Mouse (Mus musculus): ENCODE data around the gene Armc9. TPM values are rescaled to one million over a fixed set of nuclear protein-coding genes. Genes with fewer than 3 reads are reported as not detected.
A peak's percentile ranks its signal among the peaks of the same experiment; 100 is the strongest.

Gene Armc9
- polyA plus RNA-seq, 1 experiment from 2014 or later: 19.1 TPM

DNA sequence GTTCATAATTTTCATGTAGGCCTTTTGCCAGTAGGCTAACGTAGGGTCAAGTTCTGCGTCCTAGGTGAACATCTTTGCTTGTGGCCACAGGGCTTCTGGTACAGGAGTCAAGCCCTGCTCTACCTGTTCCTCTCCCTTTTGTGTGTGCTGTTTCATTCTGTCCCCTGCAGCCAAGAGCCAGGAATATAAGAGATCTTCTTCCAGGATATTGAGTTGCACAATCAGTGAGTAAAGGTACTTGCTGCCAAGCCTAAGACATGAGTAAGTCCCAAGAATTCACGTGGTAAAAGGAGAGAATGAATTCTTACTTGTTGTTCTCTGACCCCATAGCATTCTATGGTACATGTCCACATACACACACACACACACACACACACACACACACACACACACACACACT is 138.5 kb downstream of the Armc9 start:
- no peaks in the 10 kb centered on the region for H3K4me1 ChIP-seq (ENCODE audit: control insufficient read depth, insufficient read depth, low read length)
- no peaks in the 10 kb centered on the region for H3K36me3 ChIP-seq (ENCODE audit: control insufficient read depth, insufficient read depth, low read length)
- H3K9ac ChIP-seq (ENCODE audit: low read length): no peak overlapping the region
- 84% methylated on average over 3 of the region's 3 CpGs for WGBS
- no peak; the same call in 1 of the 2 replicates for ATAC-seq (ENCODE audit: insufficient read depth, low FRiP score)
- H3K27ac ChIP-seq (ENCODE audit: low read length): no peak overlapping the region
- H3K4me2 ChIP-seq (ENCODE audit: low read depth, low read length): no peak overlapping the region
- H3K4me3 ChIP-seq (replicated peaks; ENCODE audit: low read length): no peak overlapping the region
- H3K27me3 ChIP-seq (ENCODE audit: control insufficient read depth, insufficient read depth, low read length): no peaks in the 10 kb centered on the region
- no peaks in the 10 kb centered on the region for H3K9me3 ChIP-seq (replicated peaks; ENCODE audit: control insufficient read depth, low read length)

DNA sequence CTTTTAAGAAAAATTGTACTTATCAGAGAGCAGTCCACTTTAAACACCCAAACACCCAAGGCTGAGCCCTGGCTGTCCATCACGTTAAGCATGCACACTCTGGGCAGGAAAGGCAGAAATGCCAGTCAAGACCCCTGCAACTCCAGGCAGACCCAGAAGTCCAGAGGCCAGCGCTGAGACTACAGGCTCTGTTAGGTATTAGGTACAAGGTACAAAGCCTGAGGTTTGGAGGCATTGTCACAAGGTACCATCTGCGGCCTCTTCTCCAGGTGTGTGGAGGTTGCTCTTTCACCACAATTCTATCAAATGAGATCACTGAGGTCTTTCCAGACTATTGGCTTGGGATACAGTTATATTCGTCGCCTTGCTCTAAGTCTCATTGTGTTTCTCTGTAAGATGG is 139.3 kb downstream of the Armc9 start:
- no peak overlapping the region for H3K4me2 ChIP-seq (ENCODE audit: low read depth, low read length)
- ATAC-seq (ENCODE audit: insufficient read depth, low FRiP score): no peak
- no peaks in the 10 kb centered on the region for H3K9me3 ChIP-seq (replicated peaks; ENCODE audit: control insufficient read depth, low read length)
- no peaks in the 10 kb centered on the region for H3K36me3 ChIP-seq (ENCODE audit: control insufficient read depth, insufficient read depth, low read length)
- WGBS: 87% methylated on average over 5 of the region's 5 CpGs
- H3K9ac ChIP-seq (ENCODE audit: low read length): no peak overlapping the region
- H3K4me1 ChIP-seq (ENCODE audit: control insufficient read depth, insufficient read depth, low read length): no peaks in the 10 kb centered on the region
- H3K27me3 ChIP-seq (ENCODE audit: control insufficient read depth, insufficient read depth, low read length): no peaks in the 10 kb centered on the region
- no peak overlapping the region for H3K4me3 ChIP-seq (replicated peaks; ENCODE audit: low read length)
- no peak overlapping the region for H3K27ac ChIP-seq (ENCODE audit: low read length)

DNA sequence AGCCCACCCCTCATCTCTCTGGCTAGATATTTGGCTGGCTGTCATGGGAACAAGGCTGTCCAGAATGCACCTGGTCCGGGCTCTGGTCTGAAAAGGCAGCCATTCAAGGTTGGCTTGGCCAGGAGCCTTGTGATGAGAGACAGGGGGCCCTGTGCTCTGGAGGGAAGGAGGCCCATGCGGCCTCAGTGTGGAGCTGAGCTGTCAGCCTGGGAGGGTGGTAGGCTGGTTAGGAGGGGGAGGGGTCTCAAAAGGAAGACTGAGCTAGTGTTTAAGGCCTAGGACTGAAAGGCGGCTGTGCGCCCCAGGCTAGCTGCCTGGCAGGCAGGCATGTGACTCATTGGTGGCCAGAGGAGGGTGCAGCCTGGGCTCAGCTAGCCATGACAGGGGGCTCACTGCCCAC is 139.9 kb downstream of the Armc9 start:
- Histone ChIP-seq H3K9me3 (replicated peaks; ENCODE audit: control insufficient read depth, low read length) (no peaks in the 10 kb centered on the region), H3K4me1 (ENCODE audit: control insufficient read depth, insufficient read depth, low read length) (no peaks in the 10 kb centered on the region), H3K27ac (ENCODE audit: low read length) (no peak overlapping the region), H3K4me3 (replicated peaks; ENCODE audit: low read length) (no peak overlapping the region), H3K27me3 (ENCODE audit: control insufficient read depth, insufficient read depth, low read length) (no peaks in the 10 kb centered on the region), H3K36me3 (ENCODE audit: control insufficient read depth, insufficient read depth, low read length) (no peaks in the 10 kb centered on the region), H3K9ac (ENCODE audit: low read length) (no peak overlapping the region), H3K4me2 (ENCODE audit: low read depth, low read length) (no peak overlapping the region)
- ATAC-seq (ENCODE audit: insufficient read depth, low FRiP score): peak; percentile 12; the same call in 1 of the 2 replicates
- 45% methylated on average over 4 of the region's 4 CpGs for WGBS

DNA sequence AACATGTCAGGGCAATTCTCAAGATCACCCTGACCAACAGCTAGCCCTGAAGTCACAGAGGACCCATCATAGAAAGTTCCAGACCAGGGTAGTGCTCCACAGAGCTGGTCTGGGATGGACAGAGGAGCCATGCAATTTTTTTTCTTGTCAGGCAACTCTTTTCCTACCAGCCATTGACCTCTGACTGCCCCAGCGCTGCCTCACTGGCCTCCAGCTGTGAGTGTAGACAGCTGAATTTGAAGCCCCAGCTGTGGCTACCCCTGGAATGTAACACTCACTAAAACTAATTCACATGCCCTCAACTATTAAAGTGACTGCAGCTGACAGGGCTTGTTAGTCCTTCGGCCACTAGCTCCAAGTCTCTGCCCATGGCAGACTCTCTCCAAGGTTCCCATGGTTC is 145.5 kb downstream of the Armc9 start:
- peaks cover 10% of the 10 kb centered on the region for H3K4me1 ChIP-seq (ENCODE audit: control insufficient read depth, insufficient read depth, low read length)
- no peak overlapping the region for H3K4me2 ChIP-seq (ENCODE audit: low read depth, low read length)
- H3K9ac ChIP-seq (ENCODE audit: low read length): no peak overlapping the region
- 68% methylated on average over 2 of the region's 2 CpGs for WGBS
- no peak overlapping the region for H3K4me3 ChIP-seq (replicated peaks; ENCODE audit: low read length)
- 0 out of 2 replicates have a peak, but pooled peaks cover 6% of the 10 kb centered on the region for H3K27me3 ChIP-seq (ENCODE audit: control insufficient read depth, insufficient read depth, low read length)
- no peaks in the 10 kb centered on the region for H3K9me3 ChIP-seq (replicated peaks; ENCODE audit: control insufficient read depth, low read length)
- no peaks in the 10 kb centered on the region for H3K36me3 ChIP-seq (ENCODE audit: control insufficient read depth, insufficient read depth, low read length)
- ATAC-seq (ENCODE audit: insufficient read depth, low FRiP score): no peak
- H3K27ac ChIP-seq (ENCODE audit: low read length): no peak overlapping the region

DNA sequence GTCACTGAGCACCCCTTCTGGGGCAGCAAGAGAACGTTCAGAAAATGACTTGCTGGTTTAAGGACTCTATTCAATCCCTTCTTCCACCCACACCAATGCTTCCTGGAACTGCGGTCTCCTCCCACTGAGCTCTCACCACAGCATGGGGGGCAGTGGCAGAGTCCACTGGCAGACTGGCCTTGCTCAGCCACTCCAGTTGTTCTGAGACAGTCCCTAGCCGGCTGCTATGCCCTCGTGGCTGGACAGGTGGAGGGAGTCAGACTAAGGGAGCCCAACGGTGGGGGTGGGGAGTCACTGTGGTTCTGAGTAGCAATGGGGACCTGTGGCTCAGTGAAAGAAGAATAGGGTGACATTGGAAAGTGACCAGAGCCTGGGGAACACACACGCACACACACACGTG is 146.2 kb downstream of the Armc9 start:
- no peak overlapping the region for H3K4me3 ChIP-seq (replicated peaks; ENCODE audit: low read length)
- peaks cover 10% of the 10 kb centered on the region for H3K4me1 ChIP-seq (ENCODE audit: control insufficient read depth, insufficient read depth, low read length)
- H3K27me3 ChIP-seq (ENCODE audit: control insufficient read depth, insufficient read depth, low read length): 0 out of 2 replicates have a peak, but pooled peaks cover 6% of the 10 kb centered on the region
- H3K9me3 ChIP-seq (replicated peaks; ENCODE audit: control insufficient read depth, low read length): no peaks in the 10 kb centered on the region
- H3K27ac ChIP-seq (ENCODE audit: low read length): no peak overlapping the region
- no peak overlapping the region for H3K9ac ChIP-seq (ENCODE audit: low read length)
- H3K4me2 ChIP-seq (ENCODE audit: low read depth, low read length): no peak overlapping the region
- ATAC-seq (ENCODE audit: insufficient read depth, low FRiP score): no peak
- no peaks in the 10 kb centered on the region for H3K36me3 ChIP-seq (ENCODE audit: control insufficient read depth, insufficient read depth, low read length)
- WGBS: 53% methylated on average over 7 of the region's 7 CpGs

DNA sequence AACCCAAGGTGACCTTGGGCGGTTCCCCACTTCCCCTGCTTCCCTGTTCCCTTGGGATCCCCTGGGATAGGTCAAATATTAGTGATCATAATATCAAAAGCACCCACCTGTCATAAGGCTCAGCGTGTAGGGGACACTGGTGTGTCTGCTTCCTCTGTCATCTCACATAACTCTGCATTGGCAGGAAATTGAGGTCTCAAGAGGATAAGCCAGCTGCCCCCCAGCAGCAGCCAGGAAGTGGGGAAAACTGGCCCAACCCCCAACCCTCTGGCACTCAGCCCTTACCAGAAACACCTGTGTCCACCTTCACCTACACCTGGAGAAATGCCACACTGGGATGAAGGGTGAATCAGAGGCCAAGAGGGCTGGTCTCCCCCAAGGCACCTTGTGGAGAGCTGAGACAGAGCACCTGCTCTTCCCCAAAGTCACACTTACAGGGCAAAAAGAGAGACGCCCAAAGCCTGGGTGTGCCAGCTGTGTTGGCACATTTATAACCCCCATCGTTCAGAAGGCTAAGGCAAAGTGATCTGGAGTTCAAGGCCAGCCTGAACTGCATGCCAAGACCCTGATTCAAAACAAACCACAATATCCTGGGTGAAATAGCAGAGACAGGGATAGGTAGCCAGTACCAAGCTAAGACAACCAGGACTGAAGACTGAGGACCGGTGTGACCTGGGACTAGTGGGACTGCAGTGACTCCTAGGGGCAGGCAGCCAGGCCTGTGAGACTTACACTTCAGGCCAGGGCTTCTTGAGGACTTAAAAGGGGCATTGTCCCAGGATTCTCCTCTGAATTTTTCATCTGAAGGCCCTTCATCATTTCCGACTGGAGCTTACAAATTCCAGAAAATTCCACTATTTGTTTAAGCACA is 146.9 kb downstream of the Armc9 start:
- no peak overlapping the region for H3K4me2 ChIP-seq (ENCODE audit: low read depth, low read length)
- no peaks in the 10 kb centered on the region for H3K9me3 ChIP-seq (replicated peaks; ENCODE audit: control insufficient read depth, low read length)
- no peak overlapping the region for H3K9ac ChIP-seq (ENCODE audit: low read length)
- 51% methylated on average over 6 of the region's 6 CpGs for WGBS
- no peak for ATAC-seq (ENCODE audit: insufficient read depth, low FRiP score)
- 0 out of 2 replicates have a peak, but pooled peaks cover 6% of the 10 kb centered on the region for H3K27me3 ChIP-seq (ENCODE audit: control insufficient read depth, insufficient read depth, low read length)
- peaks cover 10% of the 10 kb centered on the region for H3K4me1 ChIP-seq (ENCODE audit: control insufficient read depth, insufficient read depth, low read length)
- no peak overlapping the region for H3K27ac ChIP-seq (ENCODE audit: low read length)
- H3K36me3 ChIP-seq (ENCODE audit: control insufficient read depth, insufficient read depth, low read length): no peaks in the 10 kb centered on the region
- no peak overlapping the region for H3K4me3 ChIP-seq (replicated peaks; ENCODE audit: low read length)

DNA sequence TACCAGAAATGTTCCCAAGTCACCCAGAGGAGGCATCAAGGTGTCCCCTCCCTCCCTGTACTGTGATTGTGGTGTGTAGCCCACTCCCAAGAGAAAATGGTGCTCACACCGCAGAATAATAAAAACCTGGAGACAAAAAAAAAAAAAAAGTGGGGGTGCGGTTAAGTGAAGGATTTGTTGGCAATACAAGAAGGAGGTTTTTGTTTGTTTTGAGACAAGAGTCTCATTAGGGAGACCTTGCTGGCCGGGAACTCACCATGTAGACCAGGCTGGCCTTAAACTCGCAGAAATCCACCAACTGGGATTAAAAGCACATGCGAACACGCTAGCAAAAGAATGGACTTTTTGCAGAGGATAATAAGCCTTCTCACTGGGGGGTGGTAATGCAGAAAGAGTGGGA is 148.0 kb downstream of the Armc9 start, which contains the start of gene B3gnt7:
Gene B3gnt7, plus strand, starts transcription at position 301 of the 400 bp plus-strand sequence.
- ATAC-seq (ENCODE audit: insufficient read depth, low FRiP score): no peak
- 36% methylated on average over 6 of the region's 6 CpGs for WGBS
- Histone ChIP-seq H3K27me3 (ENCODE audit: control insufficient read depth, insufficient read depth, low read length) (0 out of 2 replicates have a peak, but pooled peaks cover 6% of the 10 kb centered on the region), H3K36me3 (ENCODE audit: control insufficient read depth, insufficient read depth, low read length) (no peaks in the 10 kb centered on the region), H3K4me1 (ENCODE audit: control insufficient read depth, insufficient read depth, low read length) (peaks cover 10% of the 10 kb centered on the region), H3K4me3 (replicated peaks; ENCODE audit: low read length) (peak within 1 kb of the TSS; percentile 65), H3K4me2 (ENCODE audit: low read depth, low read length) (peak within 1 kb of the TSS; percentile 98), H3K9me3 (replicated peaks; ENCODE audit: control insufficient read depth, low read length) (no peaks in the 10 kb centered on the region), H3K27ac (ENCODE audit: low read length) (no peak within 1 kb of the TSS), H3K9ac (ENCODE audit: low read length) (peak within 1 kb of the TSS; percentile 77)

DNA sequence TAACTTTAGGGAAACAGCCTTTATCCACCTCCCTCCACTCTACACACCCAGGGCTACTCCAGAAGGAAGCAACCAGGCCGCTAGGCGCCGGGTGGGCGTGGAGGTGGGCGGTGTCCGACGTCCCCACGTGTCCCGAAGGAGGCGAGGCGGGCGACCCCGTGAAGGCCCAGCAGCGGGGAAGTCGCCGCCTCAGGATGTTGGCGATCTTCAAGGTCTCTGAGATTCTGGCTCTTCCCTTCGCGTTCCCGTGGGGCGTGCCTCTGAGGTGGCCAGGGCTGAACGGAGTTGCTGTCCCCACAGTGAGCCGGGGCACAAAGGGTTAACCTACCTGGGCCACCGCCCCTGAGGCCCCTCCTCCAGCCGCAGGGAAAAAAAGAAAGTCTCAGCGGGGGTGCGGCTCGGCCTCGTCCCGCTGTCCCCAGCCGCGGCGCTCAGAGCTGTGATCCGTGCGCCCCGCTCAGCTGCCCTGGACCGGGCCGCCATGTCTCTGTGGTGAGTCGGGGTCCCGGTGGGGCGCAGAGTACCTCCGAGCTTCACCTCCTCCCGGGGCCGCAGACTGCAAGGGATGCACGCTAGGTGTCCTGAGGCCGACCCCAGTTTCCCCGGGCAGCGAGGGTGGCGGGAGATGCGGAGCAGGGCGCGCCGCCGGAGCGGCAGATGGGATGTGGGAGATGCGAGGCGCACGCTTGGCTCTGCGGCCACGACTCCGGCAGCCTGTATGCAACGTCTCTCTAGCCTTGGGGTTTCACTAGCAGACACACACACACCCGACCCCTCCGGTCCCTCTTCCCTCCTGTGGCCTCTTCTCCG is 148.7 kb downstream of the Armc9 start:
- peak overlapping the region; percentile 65 for H3K4me3 ChIP-seq (replicated peaks; ENCODE audit: low read length)
- WGBS: under 1% methylated on average over 65 of the region's 65 CpGs

DNA sequence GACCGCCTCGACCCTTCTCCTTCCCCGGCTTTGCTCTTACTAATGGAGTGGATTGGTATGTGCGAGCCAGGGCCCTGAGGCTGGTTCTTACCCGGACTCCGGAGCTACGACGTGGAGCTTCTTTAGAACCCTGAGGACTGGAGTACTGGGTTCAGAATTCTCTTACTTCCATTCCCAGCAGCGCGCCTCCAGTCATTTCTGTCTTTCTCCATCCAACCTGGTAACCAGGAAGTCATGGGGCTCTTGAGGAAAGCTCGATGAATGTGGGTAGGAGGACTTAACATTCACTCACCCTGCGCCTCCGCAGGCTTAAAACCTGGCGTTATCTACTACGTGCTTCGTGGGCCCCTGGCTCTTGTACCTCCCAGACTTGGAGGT is 149.3 kb downstream of the Armc9 start:
- WGBS: 4% methylated on average over 16 of the region's 16 CpGs
- H3K4me2 ChIP-seq (ENCODE audit: low read depth, low read length): peak overlapping the region; percentile 98
- peaks cover 10% of the 10 kb centered on the region for H3K4me1 ChIP-seq (ENCODE audit: control insufficient read depth, insufficient read depth, low read length)
- H3K9me3 ChIP-seq (replicated peaks; ENCODE audit: control insufficient read depth, low read length): no peaks in the 10 kb centered on the region
- peak overlapping the region; percentile 65 for H3K4me3 ChIP-seq (replicated peaks; ENCODE audit: low read length)
- no peaks in the 10 kb centered on the region for H3K36me3 ChIP-seq (ENCODE audit: control insufficient read depth, insufficient read depth, low read length)
- peak overlapping the region; percentile 77 for H3K9ac ChIP-seq (ENCODE audit: low read length)
- 0 out of 2 replicates have a peak, but pooled peaks cover 6% of the 10 kb centered on the region for H3K27me3 ChIP-seq (ENCODE audit: control insufficient read depth, insufficient read depth, low read length)
- no peak for ATAC-seq (ENCODE audit: insufficient read depth, low FRiP score)
- no peak overlapping the region for H3K27ac ChIP-seq (ENCODE audit: low read length)

More for the DNA sequence above, 148.7 kb downstream of the Armc9 start:
- peak; percentile 86 for ATAC-seq (ENCODE audit: insufficient read depth, low FRiP score)
- Histone ChIP-seq H3K27me3 (ENCODE audit: control insufficient read depth, insufficient read depth, low read length) (0 out of 2 replicates have a peak, but pooled peaks cover 6% of the 10 kb centered on the region), H3K9me3 (replicated peaks; ENCODE audit: control insufficient read depth, low read length) (no peaks in the 10 kb centered on the region), H3K36me3 (ENCODE audit: control insufficient read depth, insufficient read depth, low read length) (no peaks in the 10 kb centered on the region), H3K9ac (ENCODE audit: low read length) (peak overlapping the region; percentile 77), H3K27ac (ENCODE audit: low read length) (no peak overlapping the region), H3K4me1 (ENCODE audit: control insufficient read depth, insufficient read depth, low read length) (peaks cover 10% of the 10 kb centered on the region), H3K4me2 (ENCODE audit: low read depth, low read length) (peak overlapping the region; percentile 98)

Data from stomach, embryonic 16.5 days (tissue).